Mouse (Mus musculus) testis, adult 2 months (tissue): ENCODE measurements around the gene Rab30.

ENCODE experiments used
- CTCF ChIP-seq: fragments of 200-500 bp; IDR thresholded peaks from 2 replicates; pipeline ENCODE4 v1.5.1; 2012; ENCODE audit warnings: low read depth, mild to moderate bottlenecking, inconsistent platforms, low read length, moderate library complexity; ENCODE audit not compliant: control insufficient read depth, insufficient read depth, insufficient replicate concordance
- POLR2A ChIP-seq: fragments of 200-500 bp; IDR thresholded peaks from 2 replicates; pipeline ENCODE4 v1.6.1; 2012; ENCODE audit warnings: low read depth, mild to moderate bottlenecking, inconsistent platforms, low read length, moderate library complexity; ENCODE audit not compliant: control insufficient read depth

GRCm38 (mm10) chr7:92799665-92800595 lies 58.5 kb downstream of the Rab30 start:
- TF ChIP-seq POLR2A (no peak), CTCF (no peak)
